Comparison of ENCODE assay signal across 9 mouse cellular contexts in the genomic region with DNA sequence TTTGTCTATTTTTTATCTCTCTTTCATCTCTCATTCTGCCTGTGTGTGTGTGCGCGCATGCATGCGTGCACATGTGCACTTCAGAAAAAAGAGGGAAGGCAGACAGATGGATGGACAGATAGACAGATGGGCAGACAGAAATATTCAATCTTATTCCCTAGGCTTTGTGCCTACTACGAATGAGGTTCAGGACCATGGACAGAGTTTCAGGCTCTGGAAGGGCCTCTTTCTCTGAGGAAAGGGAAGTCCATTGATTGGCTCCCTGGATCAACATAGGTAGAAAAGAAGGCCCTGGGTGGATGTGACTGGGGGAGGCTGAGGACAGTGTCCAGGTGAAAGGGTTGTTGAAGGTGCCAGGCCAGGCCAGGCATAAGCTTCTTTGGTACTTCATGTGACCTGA. TPM values are rescaled to one million over a fixed set of nuclear protein-coding genes. Genes with fewer than 3 reads are reported as not detected.
DNase-seq lines count a peak whose midpoint lies in the region; ATAC-seq and TF ChIP-seq lines count a peak whose summit lies in the region.
"Had no signal": no experiment of that assay in that cellular context is flagged by ENCODE, and none has a peak within 500 bp of the region (broad histone marks: within the 10 kb centered on the region; RNA-seq: fewer than 3 reads in every experiment).

No protein-coding gene starts in this region.

- ATAC-seq in forebrain, embryonic 14.5 days = no peak
- ATAC-seq in forebrain, embryonic 16.5 days = no peak

- no peak overlapping the region for H3K9ac ChIP-seq in forebrain, embryonic 14.5 days (ENCODE audit: low read length)
- no peak overlapping the region for H3K9ac ChIP-seq in forebrain, embryonic 16.5 days (replicated peaks; ENCODE audit: low read depth, low read length)

- TF ChIP-seq CTCF in lung, adult 2 months (IDR thresholded peaks at IDR 0.05; ENCODE audit: insufficient read depth, low read length) = no peak
- TF ChIP-seq CTCF in brain, embryonic 14.5 days (IDR thresholded peaks at IDR 0.05; ENCODE audit: borderline replicate concordance, extremely low read depth, insufficient read depth, insufficient read length) = no peak

- DNase-seq in forebrain, embryonic 14.5 days (ENCODE audit: low spot score) = peak; percentile 33
- DNase-seq in lung, postnatal 10 days = peak; percentile 25
- no peak for DNase-seq in lung, adult 2 months
- peak; percentile 17 for DNase-seq in brain, embryonic 14.5 days (ENCODE audit: low read depth)
- peak; percentile 74 for DNase-seq in mesoderm, embryonic 11.5 days (ENCODE audit: low read depth, low spot score)
- no peak for DNase-seq in layer of hippocampus, adult 18-20 months (ENCODE audit: low spot score in 2 of 2)
- DNase-seq in left cerebral cortex, adult 8-10 months (ENCODE audit: low spot score in 2 of 2) = no peak
- DNase-seq: layer of hippocampus, adult 9-11 months had no signal

- no peak for TF ChIP-seq POLR2A in lung, adult 2 months (IDR thresholded peaks at IDR 0.05; ENCODE audit: borderline replicate concordance, extremely low read depth, low read depth, low read length)
- TF ChIP-seq POLR2A in brain, embryonic 14.5 days (IDR thresholded peaks at IDR 0.05; ENCODE audit: borderline replicate concordance, extremely low read depth, insufficient read depth, insufficient read length, poor library complexity, severe bottlenecking) = no peak

- H3K4me2 ChIP-seq in forebrain, embryonic 14.5 days (ENCODE audit: low read length) = no peak overlapping the region
- no peak overlapping the region for H3K4me2 ChIP-seq in forebrain, embryonic 16.5 days (ENCODE audit: low read length)

- 65% methylated on average over 4 of the region's 4 CpGs for WGBS in forebrain, embryonic 14.5 days
- 66% methylated on average over 4 of the region's 4 CpGs for WGBS in forebrain, embryonic 16.5 days
- 74% methylated on average over 4 of the region's 4 CpGs for whole genome bisulfite sequencing in lung, adult 2 months

- H3K36me3 ChIP-seq in forebrain, embryonic 14.5 days (ENCODE audit: control insufficient read depth, insufficient read depth, low read length) = no peaks in the 10 kb centered on the region
- no peaks in the 10 kb centered on the region for H3K36me3 ChIP-seq in forebrain, embryonic 16.5 days (ENCODE audit: control insufficient read depth, insufficient read depth)

- no peaks in the 10 kb centered on the region for H3K27me3 ChIP-seq in forebrain, embryonic 14.5 days (replicated peaks; ENCODE audit: control insufficient read depth, insufficient read depth, low read length)
- no peaks in the 10 kb centered on the region for H3K27me3 ChIP-seq in forebrain, embryonic 16.5 days (replicated peaks; ENCODE audit: control insufficient read depth, insufficient read depth, low read length)

- no peaks in the 10 kb centered on the region for H3K4me1 ChIP-seq in forebrain, embryonic 14.5 days (ENCODE audit: control insufficient read depth, insufficient read depth, low read length)
- peaks cover 2% of the 10 kb centered on the region; the same call in 1 of the 2 replicates for H3K4me1 ChIP-seq in forebrain, embryonic 16.5 days (replicated peaks; ENCODE audit: control insufficient read depth, insufficient read depth, low read length)
- H3K4me1 ChIP-seq in lung, adult 2 months (ENCODE audit: control insufficient read depth, insufficient read depth, low read length) = no peaks in the 10 kb centered on the region

- H3K9me3 ChIP-seq in forebrain, embryonic 14.5 days (replicated peaks; ENCODE audit: control insufficient read depth, low read length) = no peaks in the 10 kb centered on the region
- no peaks in the 10 kb centered on the region for H3K9me3 ChIP-seq in forebrain, embryonic 16.5 days (ENCODE audit: control insufficient read depth, low read length)

- no peak overlapping the region for H3K27ac ChIP-seq in forebrain, embryonic 14.5 days (ENCODE audit: low read depth, low read length)
- no peak overlapping the region for H3K27ac ChIP-seq in forebrain, embryonic 16.5 days (ENCODE audit: low read length)

- H3K4me3 ChIP-seq in forebrain, embryonic 14.5 days (ENCODE audit: low read depth, low read length) = no peak overlapping the region
- no peak overlapping the region for H3K4me3 ChIP-seq in forebrain, embryonic 16.5 days (replicated peaks; ENCODE audit: low read length)
- no peak overlapping the region for H3K4me3 ChIP-seq in lung, adult 2 months (replicated peaks; ENCODE audit: extremely low read depth, low read depth, low read length)

RNA-seq across cellular contexts. Expression of a gene that starts 17.1 kb away (rescaled TPM):
- polyA plus RNA-seq in forebrain, embryonic 14.5 days (2014; fragmentation: Nextera tagmentation; extraction: Ambion mirVana) = 0.85 and 0.89 TPM in 2 replicates
- polyA plus RNA-seq in forebrain, embryonic 16.5 days (2015; fragmentation: Nextera tagmentation; extraction: Ambion mirVana) = 0.82 and 1.4 TPM in 2 replicates
- polyA plus RNA-seq in lung, adult 2 months (2012; rRNA removed) = 0.22 TPM in 1 of 2 replicates, not detected in the other
- 7.5 and 15.4 TPM in 2 replicates for polyA plus RNA-seq in brain, embryonic 14.5 days (2012; rRNA removed)
- 1 to 10 TPM; 8.5 to 9.5 TPM for total RNA-seq in layer of hippocampus, adult 18-20 months (2021)
- total RNA-seq in left cerebral cortex, adult 8-10 months (2022) = 10 to 100 TPM; 16.2 to 17.7 (median 17.1) TPM

Comparison
In these comparisons a context has a peak if more than half of its experiments do, and no peak if none do; other contexts are left out.
1. DNase-seq: peak in forebrain, embryonic 14.5 days (single experiment), lung, postnatal 10 days (single experiment), brain, embryonic 14.5 days (single experiment) and mesoderm, embryonic 11.5 days (single experiment); none in lung, adult 2 months (single experiment), layer of hippocampus, adult 18-20 months (0 of 2) and left cerebral cortex, adult 8-10 months (0 of 2).